Mouse (Mus musculus): ENCODE data around the gene Psors1c2. TPM values are rescaled to one million over a fixed set of nuclear protein-coding genes. Genes with fewer than 3 reads are reported as not detected.
"Not testable (repeated sequence)": the region's sequence is repeated elsewhere in the genome, so short reads cannot be mapped to it uniquely, and the experiment has no call there.

The Psors1c2 gene
- polyA plus RNA-seq, 1 experiment from 2014 or later: 0.14 TPM

DNA sequence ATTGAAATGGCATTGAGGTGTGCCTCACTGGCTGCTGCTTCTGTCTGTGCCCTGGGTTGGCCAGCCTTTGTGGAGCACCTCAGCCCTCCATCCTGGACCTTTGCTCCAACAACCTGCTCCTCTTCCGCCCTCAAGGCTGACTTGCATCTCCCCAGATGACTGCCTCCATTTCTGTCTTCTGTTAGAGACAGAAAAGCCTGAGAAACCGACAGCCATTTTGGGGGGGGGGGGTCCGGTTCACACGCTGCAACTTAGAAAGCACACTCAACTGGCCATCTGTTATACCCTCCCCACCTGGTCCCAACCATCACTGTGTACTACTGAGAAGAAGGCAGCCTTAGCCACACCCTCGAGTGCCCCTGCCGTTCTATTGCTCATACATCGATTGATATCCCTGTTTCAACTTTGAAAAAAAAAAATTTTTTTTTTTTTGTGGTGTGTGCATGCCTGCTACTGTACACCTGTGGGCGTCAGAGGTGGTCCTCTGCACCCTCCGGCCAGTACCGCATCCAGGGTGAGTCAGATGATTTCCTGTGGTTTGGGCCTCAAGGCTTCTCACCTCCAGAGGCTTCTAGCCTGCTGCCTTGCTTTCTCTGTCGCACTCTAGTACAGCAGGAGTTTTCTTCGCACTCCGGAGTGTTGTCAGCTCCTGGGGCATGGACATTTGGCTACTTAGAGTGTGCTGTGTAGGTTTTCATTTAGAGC lies 25.3 kb upstream of the Psors1c2 start:
- Histone ChIP-seq H3K27me3 (ENCODE audit: insufficient read depth, low read length) (0 out of 2 replicates have a peak, but pooled peaks cover 6% of the 10 kb centered on the region), H3K4me2 (ENCODE audit: low read length) (no peak overlapping the region), H3K4me1 (replicated peaks; ENCODE audit: insufficient read depth, low read length) (no peaks in the 10 kb centered on the region), H3K4me3 (replicated peaks; ENCODE audit: low read depth, low read length) (no peak overlapping the region), H3K9me3 (replicated peaks; ENCODE audit: low read length) (no peaks in the 10 kb centered on the region), H3K9ac (ENCODE audit: low read depth, low read length) (no peak overlapping the region), H3K36me3 (ENCODE audit: insufficient read depth, low read length) (no peaks in the 10 kb centered on the region), H3K27ac (no peak overlapping the region)
- WGBS: 32% methylated on average over 13 of the region's 13 CpGs
- DNase-seq (ENCODE audit: low spot score) (no peak), ATAC-seq (replicated peaks; ENCODE audit: low FRiP score, low read depth) (no peak)
- TF ChIP-seq CTCF (IDR thresholded peaks at IDR 0.05; ENCODE audit: low read depth): no peak

DNA sequence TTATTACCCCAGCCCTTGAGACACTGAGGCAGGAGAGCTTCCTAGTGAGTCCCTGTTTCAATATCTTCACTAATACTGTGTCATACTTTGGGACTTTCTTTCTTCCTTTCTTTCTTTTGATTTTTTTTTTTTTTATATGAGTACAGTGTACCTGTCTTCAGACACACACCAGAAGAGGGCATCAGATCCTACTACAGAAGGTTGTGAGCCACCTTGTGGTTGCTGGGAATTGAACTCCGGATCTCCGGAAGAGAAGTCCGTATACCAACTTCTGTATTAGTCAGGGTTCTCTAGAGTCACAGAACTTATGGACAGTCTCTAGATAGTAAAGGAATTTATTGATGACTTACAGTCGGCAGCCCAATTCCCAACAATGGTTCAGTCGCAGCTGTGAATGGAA lies 24.7 kb upstream of the Psors1c2 start:
- not testable (repeated sequence) for H3K36me3 ChIP-seq (ENCODE audit: insufficient read depth, low read length); DNase-seq (ENCODE audit: low spot score); H3K4me2 ChIP-seq (ENCODE audit: low read length); H3K4me3 ChIP-seq (replicated peaks; ENCODE audit: low read depth, low read length); H3K27ac ChIP-seq; ATAC-seq (replicated peaks; ENCODE audit: low FRiP score, low read depth); H3K4me1 ChIP-seq (replicated peaks; ENCODE audit: insufficient read depth, low read length); H3K9me3 ChIP-seq (replicated peaks; ENCODE audit: low read length); H3K27me3 ChIP-seq (ENCODE audit: insufficient read depth, low read length); H3K9ac ChIP-seq (ENCODE audit: low read depth, low read length)
- TF ChIP-seq CTCF (IDR thresholded peaks at IDR 0.05; ENCODE audit: low read depth): peak; percentile 37
- WGBS: 73% methylated on average over 4 of the region's 5 CpGs

DNA sequence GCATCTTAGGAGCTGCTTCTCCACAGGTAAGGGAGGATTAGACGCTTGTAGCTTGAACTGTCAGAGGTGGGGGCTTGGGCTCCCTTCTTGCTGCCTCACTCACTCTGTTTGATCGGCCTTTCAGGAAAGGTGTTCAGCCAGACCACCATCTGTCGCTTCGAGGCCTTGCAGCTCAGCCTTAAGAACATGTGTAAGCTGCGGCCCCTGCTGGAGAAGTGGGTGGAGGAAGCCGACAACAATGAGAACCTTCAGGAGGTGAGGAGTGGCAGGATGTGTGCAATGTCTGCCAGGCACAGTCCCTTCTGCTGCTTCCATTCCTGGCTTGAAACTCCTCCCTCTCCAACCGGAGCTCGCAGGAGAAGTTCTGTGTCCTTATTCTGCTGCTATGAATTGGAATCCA lies 23.7 kb upstream of the Psors1c2 start:
- no peaks in the 10 kb centered on the region for H3K36me3 ChIP-seq (ENCODE audit: insufficient read depth, low read length)
- no peak overlapping the region for H3K27ac ChIP-seq
- H3K9ac ChIP-seq (ENCODE audit: low read depth, low read length): no peak overlapping the region
- no peak overlapping the region for H3K4me3 ChIP-seq (replicated peaks; ENCODE audit: low read depth, low read length)
- H3K27me3 ChIP-seq (ENCODE audit: insufficient read depth, low read length): 0 out of 2 replicates have a peak, but pooled peaks cover 6% of the 10 kb centered on the region
- no peak overlapping the region for H3K4me2 ChIP-seq (ENCODE audit: low read length)
- TF ChIP-seq CTCF (IDR thresholded peaks at IDR 0.05; ENCODE audit: low read depth): peak; percentile 78
- WGBS: 25% methylated on average over 8 of the region's 8 CpGs
- ATAC-seq (replicated peaks; ENCODE audit: low FRiP score, low read depth) (no peak), DNase-seq (ENCODE audit: low spot score) (peak; percentile 74)
- 0 out of 2 replicates have a peak, but pooled peaks cover under 1% of the 10 kb centered on the region for H3K4me1 ChIP-seq (replicated peaks; ENCODE audit: insufficient read depth, low read length)
- H3K9me3 ChIP-seq (replicated peaks; ENCODE audit: low read length): no peaks in the 10 kb centered on the region

DNA sequence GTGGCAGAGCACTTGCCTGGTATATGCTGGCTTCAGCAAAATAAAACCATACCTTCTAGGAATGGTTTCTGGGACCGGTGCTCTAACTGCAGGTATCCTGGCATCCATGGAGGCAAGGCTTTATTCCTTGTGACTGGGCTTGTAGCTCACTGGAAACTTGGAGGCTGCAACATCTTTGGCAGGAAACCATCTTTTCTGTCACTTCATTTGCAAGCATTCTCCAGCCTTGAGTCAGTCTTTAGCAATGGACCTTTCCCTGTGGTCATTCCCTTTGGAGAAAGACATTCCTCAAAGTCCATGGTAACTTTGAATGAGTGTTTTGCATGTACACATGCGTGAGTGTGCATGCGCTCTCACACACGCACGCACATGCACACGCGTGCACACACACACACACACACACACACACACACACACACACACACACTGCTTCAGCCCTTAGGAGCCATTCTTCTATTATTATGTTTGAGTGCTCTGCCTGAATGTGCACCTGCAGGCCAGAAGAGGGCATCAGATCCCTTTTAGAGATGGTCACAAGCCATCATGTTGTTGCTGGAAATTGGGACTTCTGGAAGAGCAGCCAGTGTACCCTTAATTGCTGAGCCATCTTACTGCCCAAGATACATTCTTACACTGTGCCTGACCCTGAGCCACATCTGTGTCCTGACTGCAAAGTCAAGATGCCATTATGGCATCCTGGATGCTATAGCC lies 19.9 kb upstream of the Psors1c2 start:
- no peak overlapping the region for H3K27ac ChIP-seq
- WGBS: 90% methylated on average over 7 of the region's 7 CpGs
- DNase-seq (ENCODE audit: low spot score) (peak; percentile 52), ATAC-seq (replicated peaks; ENCODE audit: low FRiP score, low read depth) (no peak)
- peaks cover 11% of the 10 kb centered on the region for H3K4me1 ChIP-seq (replicated peaks; ENCODE audit: insufficient read depth, low read length)
- no peaks in the 10 kb centered on the region for H3K36me3 ChIP-seq (ENCODE audit: insufficient read depth, low read length)
- H3K27me3 ChIP-seq (ENCODE audit: insufficient read depth, low read length): no peaks in the 10 kb centered on the region
- no peak overlapping the region for H3K4me2 ChIP-seq (ENCODE audit: low read length)
- H3K9ac ChIP-seq (ENCODE audit: low read depth, low read length): no peak overlapping the region
- H3K9me3 ChIP-seq (replicated peaks; ENCODE audit: low read length): no peaks in the 10 kb centered on the region
- no peak overlapping the region for H3K4me3 ChIP-seq (replicated peaks; ENCODE audit: low read depth, low read length)
- peak; percentile 71 for TF ChIP-seq CTCF (IDR thresholded peaks at IDR 0.05; ENCODE audit: low read depth)

DNA sequence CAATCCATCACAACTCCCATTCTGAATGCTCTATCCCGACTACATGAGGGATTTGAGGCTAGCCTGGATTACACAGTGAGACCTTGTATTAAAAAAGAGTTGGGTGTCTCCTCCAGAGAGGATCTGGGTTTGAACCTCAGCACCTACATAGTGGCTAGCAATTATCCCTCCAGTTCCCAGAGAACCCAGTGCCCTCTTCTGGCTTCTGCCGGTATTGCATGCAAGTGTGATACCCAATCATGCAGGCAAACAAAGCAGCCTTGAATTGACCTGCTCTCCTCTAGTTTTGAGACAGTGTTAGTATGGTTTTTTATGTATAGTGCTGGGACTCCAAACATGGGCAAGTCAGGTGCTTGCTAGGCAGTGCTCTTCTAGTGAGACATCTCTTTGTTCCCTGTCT lies 19.1 kb upstream of the Psors1c2 start:
- no peak overlapping the region for H3K9ac ChIP-seq (ENCODE audit: low read depth, low read length)
- peaks cover 11% of the 10 kb centered on the region for H3K4me1 ChIP-seq (replicated peaks; ENCODE audit: insufficient read depth, low read length)

DNA sequence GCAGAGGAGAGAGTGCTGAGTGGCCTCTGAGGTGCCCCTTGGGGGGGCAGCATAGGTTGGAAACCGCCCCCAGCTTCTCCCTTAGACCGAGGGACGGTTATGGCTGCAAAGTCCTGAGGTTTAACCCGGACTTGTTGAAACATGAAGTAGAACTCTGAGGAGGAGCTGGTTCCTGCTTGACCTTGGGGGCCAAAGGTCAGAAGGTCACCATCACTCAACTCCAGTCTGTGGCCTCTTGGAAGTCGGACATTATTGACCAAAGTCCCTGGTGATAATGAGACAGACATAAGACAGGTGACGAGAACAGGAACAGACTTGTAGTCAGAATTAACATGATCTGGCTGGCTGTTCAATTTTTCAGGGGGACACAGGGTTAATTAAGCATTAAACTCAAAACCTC lies 18.2 kb upstream of the Psors1c2 start:
- 39% methylated on average over 6 of the region's 6 CpGs for WGBS
- no peak for DNase-seq (ENCODE audit: low spot score)
- Histone ChIP-seq H3K27ac (no peak overlapping the region), H3K9me3 (replicated peaks; ENCODE audit: low read length) (no peaks in the 10 kb centered on the region), H3K4me3 (replicated peaks; ENCODE audit: low read depth, low read length) (peak overlapping the region; percentile 52; the same call in 1 of the 2 replicates), H3K4me1 (replicated peaks; ENCODE audit: insufficient read depth, low read length) (peaks cover 11% of the 10 kb centered on the region), H3K27me3 (ENCODE audit: insufficient read depth, low read length) (no peaks in the 10 kb centered on the region), H3K4me2 (ENCODE audit: low read length) (peak overlapping the region; percentile 80), H3K9ac (ENCODE audit: low read depth, low read length) (peak overlapping the region; percentile 3; the same call in 1 of the 2 replicates), H3K36me3 (ENCODE audit: insufficient read depth, low read length) (no peaks in the 10 kb centered on the region)
- TF ChIP-seq CTCF (IDR thresholded peaks at IDR 0.05; ENCODE audit: low read depth): no peak
- no peak for ATAC-seq (replicated peaks; ENCODE audit: low FRiP score, low read depth)

More for the DNA sequence above, 19.1 kb upstream of the Psors1c2 start:
- TF ChIP-seq CTCF (IDR thresholded peaks at IDR 0.05; ENCODE audit: low read depth): peak; percentile 85
- no peaks in the 10 kb centered on the region for H3K9me3 ChIP-seq (replicated peaks; ENCODE audit: low read length)
- H3K36me3 ChIP-seq (ENCODE audit: insufficient read depth, low read length): no peaks in the 10 kb centered on the region
- ATAC-seq (replicated peaks; ENCODE audit: low FRiP score, low read depth) (no peak), DNase-seq (ENCODE audit: low spot score) (peak; percentile 74)
- H3K4me3 ChIP-seq (replicated peaks; ENCODE audit: low read depth, low read length): no peak overlapping the region
- no peak overlapping the region for H3K27ac ChIP-seq
- no peaks in the 10 kb centered on the region for H3K27me3 ChIP-seq (ENCODE audit: insufficient read depth, low read length)
- H3K4me2 ChIP-seq (ENCODE audit: low read length): peak overlapping the region; percentile 80; the same call in 1 of the 2 replicates
- WGBS: 11% methylated on average over 2 of the region's 2 CpGs

Measured in kidney, postnatal 0 days (tissue).